Mouse (Mus musculus) olfactory bulb, adult 2 months (tissue): ENCODE data around the gene Iba57. TPM values are rescaled to one million over a fixed set of nuclear protein-coding genes. Genes with fewer than 3 reads are reported as not detected.

ENCODE experiments used
- H3K27ac ChIP-seq: fragments of 200-500 bp; 2 replicates; pipeline ENCODE4 v1.5.1; 2012; ENCODE audit warnings: low read depth, low read length; ENCODE audit not compliant: insufficient read depth
- H3K4me1 ChIP-seq: fragments of 200-500 bp; 2 replicates; pipeline ENCODE4 v1.6.1; 2012; ENCODE audit warnings: low read length; ENCODE audit not compliant: control insufficient read depth, insufficient read depth
- H3K4me3 ChIP-seq: fragments of 200-500 bp; 2 replicates; pipeline ENCODE4 v1.5.1; 2012; ENCODE audit warnings: mild to moderate bottlenecking, low read depth, low read length, moderate library complexity; ENCODE audit not compliant: insufficient read depth
- CTCF ChIP-seq: fragments of 200-500 bp; IDR thresholded peaks from 2 replicates; pipeline ENCODE4 v1.5.1; 2012; ENCODE audit warnings: low read depth, mild to moderate bottlenecking, low read length, moderate library complexity; ENCODE audit not compliant: insufficient read depth
- POLR2A ChIP-seq: fragments of 200-500 bp; IDR thresholded peaks from 2 replicates; pipeline ENCODE4 v1.6.1; 2012; ENCODE audit warnings: mild to moderate bottlenecking, low read depth, low read length, moderate library complexity; ENCODE audit not compliant: insufficient read depth
- WGBS: fragments of 180-500 bp; shearing (Covaris S2); methylation state at CpG from one replicate; pipeline ENCODE4 v1.1.7; 2018; 5-methylcytosine and 5-hydroxymethylcytosine counted together
- polyA plus RNA-seq: library from polyadenylated mRNA; stranded (reverse); fragments of >200 nt; gene quantifications from 2 replicates; pipeline ENCODE4 v1.2.4, GENCODE M21; 2012; ENCODE audit warnings: low replicate concordance; ENCODE audit not compliant: missing spikeins, insufficient read depth, insufficient read length

The Iba57 gene
- polyA plus RNA-seq, 1 experiment: not detected

DNA sequence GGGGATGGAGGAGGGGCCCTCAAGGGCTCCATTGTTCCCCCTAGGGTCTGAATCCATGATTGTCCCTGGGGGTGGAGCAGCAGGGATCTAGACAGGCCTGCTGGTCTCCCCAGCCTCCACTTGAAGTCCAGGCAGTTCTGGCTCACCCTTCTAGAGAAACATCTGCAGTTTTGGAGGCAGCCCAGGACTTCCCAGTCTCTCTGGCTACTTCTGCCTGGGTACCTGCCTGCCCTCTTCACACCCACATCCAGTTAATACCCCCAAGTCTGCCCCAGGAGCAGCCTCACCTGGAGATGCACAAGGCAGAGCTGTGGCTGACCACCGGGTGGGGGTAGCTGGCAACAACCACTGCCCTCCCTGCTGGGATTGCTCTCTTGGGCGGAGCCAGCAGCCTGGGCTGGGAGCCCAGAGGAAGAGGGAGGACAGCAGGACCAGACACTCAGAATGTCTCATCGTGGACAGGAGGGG is 19.4 kb upstream of the Iba57 start, which contains the start of gene Gjc2:
Gene Gjc2, minus strand, starts transcription at position 350 of the 468 bp plus-strand sequence.
- H3K27ac ChIP-seq: no peak within 1 kb of the TSS

DNA sequence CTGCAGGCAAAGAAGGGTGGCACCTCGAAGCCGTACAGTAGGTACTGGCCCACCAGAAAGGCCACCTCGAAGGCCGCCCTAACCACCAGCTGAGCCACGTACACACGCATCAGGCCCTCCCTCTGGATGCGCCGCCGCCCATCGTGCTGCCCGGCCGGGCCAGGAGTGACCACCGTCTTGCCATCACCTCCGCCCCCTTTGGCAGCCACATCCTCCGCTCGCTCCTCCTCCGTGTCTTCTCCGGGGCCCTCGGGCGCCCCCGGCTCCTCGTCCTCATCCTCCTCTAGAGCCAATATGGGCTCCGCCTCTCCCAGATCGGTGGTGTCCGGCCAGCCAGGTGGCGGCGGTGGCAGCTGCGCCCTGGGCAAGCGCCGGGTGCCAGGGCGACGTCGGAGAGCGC is 13.4 kb upstream of the Iba57 start:
- H3K4me3 ChIP-seq: no peak overlapping the region
- H3K27ac ChIP-seq: no peak overlapping the region
- no peaks in the 10 kb centered on the region for H3K4me1 ChIP-seq
- TF ChIP-seq CTCF (no peak), POLR2A (no peak)
- WGBS: 8% methylated on average over 34 of the region's 34 CpGs

More for the DNA sequence above, 19.4 kb upstream of the Iba57 start, which contains the start of gene Gjc2:
- Histone ChIP-seq H3K4me3 (no peak within 1 kb of the TSS), H3K4me1 (no peaks in the 10 kb centered on the region)
- no peak for TF ChIP-seq POLR2A
- TF ChIP-seq CTCF: no peak
- WGBS: 38% methylated on average over 3 of the region's 3 CpGs

DNA sequence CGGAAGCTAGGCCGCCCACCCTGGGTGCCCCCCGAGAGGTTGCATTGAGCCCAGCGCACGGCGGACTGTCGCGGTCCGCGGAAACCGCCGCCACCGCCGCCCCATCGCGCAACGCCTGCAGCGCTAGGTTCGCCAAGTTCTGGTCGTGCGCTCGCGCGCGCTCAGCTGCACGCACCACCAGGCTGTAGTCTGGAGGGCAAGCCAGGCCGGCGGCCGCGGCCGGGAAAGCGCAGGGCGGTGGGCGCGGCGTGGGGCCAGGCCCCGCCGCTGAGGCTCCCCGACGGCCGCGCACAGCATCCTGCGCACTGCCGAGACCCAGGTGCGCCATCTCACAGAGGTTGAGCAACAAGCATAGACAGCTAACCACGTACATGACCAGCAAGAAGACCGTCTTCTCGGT is 12.9 kb upstream of the Iba57 start:
- Histone ChIP-seq H3K4me1 (no peaks in the 10 kb centered on the region), H3K27ac (no peak overlapping the region), H3K4me3 (no peak overlapping the region)
- TF ChIP-seq CTCF: no peak
- TF ChIP-seq POLR2A: no peak
- WGBS: 6% methylated on average over 48 of the region's 48 CpGs

DNA sequence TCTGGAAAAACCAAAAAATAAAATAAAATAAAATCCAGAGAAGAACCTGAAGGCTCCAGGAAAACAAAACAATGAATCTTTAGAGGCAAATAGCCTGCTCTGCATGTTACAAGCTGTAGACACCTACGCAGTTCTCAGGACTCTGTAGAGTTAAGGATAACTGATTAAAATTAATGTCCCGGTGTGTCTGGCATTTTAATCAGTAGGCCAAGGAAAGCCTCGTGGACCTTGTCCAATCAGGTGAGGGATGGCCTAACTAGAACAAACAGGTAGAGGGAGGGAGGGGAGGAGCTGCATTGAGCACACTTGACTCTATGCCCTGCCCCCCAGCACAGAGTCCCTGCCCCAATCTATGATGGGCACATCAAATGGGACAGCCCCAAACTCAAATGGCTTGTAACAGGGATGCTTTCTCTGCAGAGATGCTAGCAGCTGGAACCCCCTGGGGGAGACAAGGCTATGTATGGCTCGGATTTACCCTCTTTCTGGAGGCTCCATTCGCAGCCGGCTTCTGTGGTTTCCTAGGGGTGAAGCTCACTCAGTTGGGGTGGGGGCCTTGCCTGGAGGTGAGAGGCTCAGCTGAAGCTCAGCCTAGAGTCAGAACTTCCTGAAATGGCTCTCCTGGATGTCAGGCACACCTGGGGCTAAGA is 10.8 kb upstream of the Iba57 start:
- Histone ChIP-seq H3K4me3 (no peak overlapping the region), H3K27ac (no peak overlapping the region), H3K4me1 (no peaks in the 10 kb centered on the region)
- 69% methylated on average over 6 of the region's 6 CpGs for WGBS
- no peak for TF ChIP-seq POLR2A

DNA sequence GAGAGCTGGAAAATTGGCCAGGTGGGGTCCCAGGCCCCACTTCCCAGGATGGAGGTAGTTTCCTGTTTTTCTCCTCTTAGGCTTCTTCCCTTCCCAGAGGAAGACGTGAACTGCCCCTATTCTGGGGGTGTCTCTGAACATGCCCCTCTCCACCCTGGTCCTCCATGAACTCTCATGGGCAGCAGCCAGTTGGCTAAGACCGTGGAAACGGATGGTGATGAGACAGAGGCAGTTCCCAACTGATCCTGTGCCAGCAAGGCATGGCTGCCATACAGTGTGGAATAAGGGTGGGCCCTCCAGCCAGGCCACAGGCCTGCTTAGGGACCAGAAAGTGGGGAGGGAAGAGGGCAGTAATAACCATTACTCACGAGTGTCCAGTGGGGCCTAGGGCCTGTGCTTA is 7.0 kb upstream of the Iba57 start:
- no peak for TF ChIP-seq POLR2A
- TF ChIP-seq CTCF: no peak
- no peak overlapping the region for H3K4me3 ChIP-seq
- no peak overlapping the region for H3K27ac ChIP-seq
- no peaks in the 10 kb centered on the region for H3K4me1 ChIP-seq
- WGBS: 70% methylated on average over 4 of the region's 4 CpGs

DNA sequence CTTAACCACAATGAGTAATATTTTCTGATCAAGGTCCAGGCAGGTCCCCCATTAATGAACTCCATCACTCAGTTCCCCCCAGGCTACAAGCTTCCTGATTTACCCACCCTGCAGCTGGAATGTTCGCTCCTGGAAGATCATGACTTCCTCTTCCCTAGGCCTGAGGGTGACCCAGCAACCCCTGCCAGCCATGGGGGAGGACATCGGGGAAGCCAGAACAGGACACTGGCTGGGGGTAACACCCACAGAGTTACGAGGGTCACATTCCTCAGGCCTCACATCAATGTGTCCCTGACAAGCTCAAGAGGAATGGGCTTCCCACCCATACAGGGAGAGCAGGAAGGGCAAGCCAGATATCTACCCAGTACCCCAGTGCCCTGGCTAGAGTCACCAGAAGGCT is 6.3 kb upstream of the Iba57 start:
- no peak overlapping the region for H3K4me3 ChIP-seq
- TF ChIP-seq CTCF (no peak), POLR2A (no peak)
- no peak overlapping the region for H3K27ac ChIP-seq
- 88% methylated on average over 3 of the region's 3 CpGs for WGBS
- H3K4me1 ChIP-seq: no peaks in the 10 kb centered on the region

DNA sequence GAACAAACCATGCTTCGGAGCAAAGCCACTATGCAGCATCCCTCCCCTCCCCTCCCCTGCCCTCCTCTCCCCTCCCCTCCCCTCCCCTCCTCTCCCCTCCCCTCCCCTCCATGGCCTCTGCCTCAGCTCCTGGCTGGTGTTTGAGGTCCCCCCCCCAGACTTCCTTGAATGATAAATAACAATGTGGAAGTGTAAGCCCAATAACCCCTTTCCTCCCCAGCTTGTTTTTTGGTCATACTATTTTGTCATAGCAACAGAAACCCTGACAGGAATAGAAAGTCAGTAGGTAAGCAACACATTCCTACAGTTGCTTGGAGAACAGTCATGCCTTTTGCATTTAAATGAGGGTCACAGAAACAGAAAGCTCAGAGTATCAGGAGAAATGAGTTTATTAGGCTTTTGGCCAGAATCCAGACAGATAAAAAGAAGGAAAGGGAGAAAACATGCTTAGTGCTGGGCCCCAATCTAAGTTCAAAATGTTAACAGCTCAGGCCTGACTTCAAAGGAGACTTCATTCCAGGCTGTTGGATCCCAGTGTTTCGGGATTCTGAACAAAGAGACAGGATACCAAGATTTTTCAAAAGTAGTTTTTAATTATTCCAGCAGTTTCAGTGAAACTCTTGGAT is 2.2 kb upstream of the Iba57 start:
- TF ChIP-seq POLR2A: no peak
- TF ChIP-seq CTCF: no peak
- 39% methylated on average over 2 of the region's 2 CpGs for WGBS
- Histone ChIP-seq H3K4me1 (peaks cover 10% of the 10 kb centered on the region; the same call in 1 of the 2 replicates), H3K27ac (no peak overlapping the region), H3K4me3 (no peak overlapping the region)

DNA sequence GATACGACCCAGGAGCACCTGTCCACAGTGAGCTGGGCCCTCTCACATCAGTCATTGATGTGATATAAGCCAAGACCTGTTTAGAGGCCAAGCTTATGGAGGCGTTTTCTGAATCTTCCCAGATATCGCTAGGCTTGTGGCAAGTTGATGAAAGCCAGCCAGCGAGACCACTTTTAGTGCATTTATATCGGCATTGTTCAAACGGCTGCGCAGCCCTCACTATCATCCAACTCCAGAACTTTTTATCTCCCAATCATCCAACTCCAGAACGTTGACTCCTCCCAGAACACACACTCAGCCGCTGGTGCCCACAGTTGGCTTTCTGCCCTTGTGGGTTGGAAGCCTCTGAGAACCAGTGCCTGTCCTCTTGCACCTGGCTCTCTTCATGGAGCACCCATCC is 845 bp upstream of the Iba57 start:
- Histone ChIP-seq H3K4me1 (peaks cover 10% of the 10 kb centered on the region; the same call in 1 of the 2 replicates), H3K27ac (no peak overlapping the region), H3K4me3 (no peak overlapping the region)
- WGBS: 88% methylated on average over 9 of the region's 9 CpGs
- TF ChIP-seq POLR2A: no peak
- no peak for TF ChIP-seq CTCF

DNA sequence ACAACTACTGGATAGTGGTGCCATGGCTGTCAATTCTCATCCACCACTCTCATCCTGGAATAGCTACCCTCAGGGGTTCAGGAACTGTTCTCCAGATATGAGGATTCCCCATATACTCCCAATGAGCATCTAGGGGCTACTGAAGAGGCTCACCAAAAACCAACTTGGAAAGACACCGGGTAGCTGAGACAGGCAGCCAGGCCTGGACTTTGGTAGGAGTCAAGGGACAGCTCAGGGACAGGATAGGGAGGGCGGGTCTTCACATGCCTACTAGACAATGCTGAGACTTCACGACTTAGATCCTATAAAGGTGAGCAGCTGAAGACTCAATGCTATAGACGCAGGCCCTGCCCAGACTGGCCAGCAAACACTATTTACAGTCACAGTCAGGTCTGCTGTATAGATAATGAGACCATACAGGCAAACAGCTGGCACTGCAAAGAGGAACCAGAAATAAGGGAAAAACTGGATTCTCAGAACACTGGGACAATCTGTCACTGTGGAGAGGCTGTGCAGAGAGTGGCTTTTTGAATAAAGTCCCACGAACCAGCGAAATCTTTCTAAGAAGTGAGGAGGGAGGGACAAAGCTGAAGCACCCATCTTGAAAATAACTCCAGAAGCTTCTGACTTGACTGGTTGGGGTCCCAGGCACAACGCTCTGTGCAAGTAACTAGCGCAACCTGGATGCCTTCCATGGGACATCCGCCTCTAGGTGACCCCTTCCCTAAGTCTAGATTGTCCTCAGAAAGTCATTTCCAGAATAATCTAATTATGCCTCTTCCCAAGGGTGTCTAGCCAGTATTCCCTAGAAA is 890 bp downstream of the Iba57 start:
- Histone ChIP-seq H3K4me1 (peaks cover 10% of the 10 kb centered on the region; the same call in 1 of the 2 replicates), H3K27ac (peak overlapping the region; percentile 16; the same call in 1 of the 2 replicates), H3K4me3 (peak overlapping the region; percentile 79)
- no peak for TF ChIP-seq CTCF
- no peak for TF ChIP-seq POLR2A
- 49% methylated on average over 9 of the region's 9 CpGs for WGBS
